Mouse (Mus musculus) intestine, postnatal 0 days (tissue): ENCODE data around the gene Tiam1. TPM values are rescaled to one million over a fixed set of nuclear protein-coding genes. Genes with fewer than 3 reads are reported as not detected.

ENCODE experiments used
- ATAC-seq: fragments of 200-750 bp; cut with Nextera tagmentation; 2 replicates; pipeline ENCODE4 v1.8.0; 2017; ENCODE audit warnings: mild to moderate bottlenecking, moderate TSS enrichment, moderate library complexity
- H3K27ac ChIP-seq: fragments of 300-500 bp; sonication (generic); 2 replicates; pipeline ENCODE4 v1.5.1; 2014; ENCODE audit warnings: mild to moderate bottlenecking, low read depth, low read length, moderate library complexity
- H3K27me3 ChIP-seq: fragments of 300-500 bp; sonication (generic); replicated peaks from 2 replicates; pipeline ENCODE4 v1.6.1; 2014; ENCODE audit warnings: low read length, mixed read lengths; ENCODE audit not compliant: control insufficient read depth, insufficient read depth
- H3K36me3 ChIP-seq: fragments of 300-500 bp; sonication (generic); 2 replicates; pipeline ENCODE4 v1.6.1; 2014; ENCODE audit warnings: mild to moderate bottlenecking, moderate library complexity; ENCODE audit not compliant: control insufficient read depth, insufficient read depth
- H3K4me1 ChIP-seq: fragments of 300-500 bp; sonication (generic); replicated peaks from 2 replicates; pipeline ENCODE4 v1.6.1; 2014; ENCODE audit warnings: antibody characterized with exemption, low read length, mixed read lengths; ENCODE audit not compliant: control insufficient read depth, insufficient read depth
- H3K4me2 ChIP-seq: fragments of 300-500 bp; sonication (generic); replicated peaks from 2 replicates; pipeline ENCODE4 v1.6.1; 2014; ENCODE audit warnings: low read depth, mild to moderate bottlenecking, moderate library complexity
- H3K4me3 ChIP-seq: fragments of 300-500 bp; sonication (generic); 2 replicates; pipeline ENCODE4 v1.5.1; 2014; ENCODE audit warnings: low read depth, low read length
- H3K9ac ChIP-seq: fragments of 300-500 bp; sonication (generic); 2 replicates; pipeline ENCODE4 v1.6.1; 2014; ENCODE audit warnings: mild to moderate bottlenecking, low read depth, low read length
- H3K9me3 ChIP-seq: fragments of 300-500 bp; sonication (generic); 2 replicates; pipeline ENCODE4 v1.6.1; 2016; ENCODE audit warnings: mixed run types; ENCODE audit not compliant: control insufficient read depth
- CTCF ChIP-seq: sonication (generic); IDR thresholded peaks from 2 replicates; pipeline ENCODE4 v1.5.1; 2016; ENCODE audit warnings: low read depth, mild to moderate bottlenecking, control low read depth, antibody characterized with exemption, moderate library complexity
- WGBS: fragments of 180-500 bp; shearing (Covaris S2); extraction: QIAGEN DNeasy Blood & Tissue Kit; methylation state at CpG from one replicate; pipeline ENCODE4 v1.1.7; 2014; 5-methylcytosine and 5-hydroxymethylcytosine counted together
- polyA plus RNA-seq: library from polyadenylated mRNA; unstranded; fragments of >200 nt; fragmentation: Nextera tagmentation; extraction: Ambion mirVana; gene quantifications from 2 replicates; pipeline ENCODE4 v1.2.1, GENCODE M21; 2015

The Tiam1 gene
- polyA plus RNA-seq, 1 experiment from 2014 or later, result 3.3 TPM

GRCm38 (mm10) chr16:90132816-90133215 is 10.8 kb downstream of the Tiam1 start:
- no peak overlapping the region for H3K4me2 ChIP-seq
- H3K36me3 ChIP-seq, result no peaks in the 10 kb centered on the region
- H3K9me3 ChIP-seq, result no peaks in the 10 kb centered on the region
- H3K27me3 ChIP-seq, result no peaks in the 10 kb centered on the region
- ATAC-seq, result no peak
- no peaks in the 10 kb centered on the region for H3K4me1 ChIP-seq
- no peak overlapping the region for H3K27ac ChIP-seq
- H3K4me3 ChIP-seq, result no peak overlapping the region
- 52% methylated on average over 7 of the region's 7 CpGs for WGBS
- no peak overlapping the region for H3K9ac ChIP-seq
- no peak for TF ChIP-seq CTCF

GRCm38 (mm10) chr16:90132331-90132730 is 11.2 kb downstream of the Tiam1 start:
- Histone ChIP-seq H3K9me3 (no peaks in the 10 kb centered on the region), H3K4me2 (no peak overlapping the region), H3K27me3 (no peaks in the 10 kb centered on the region), H3K9ac (no peak overlapping the region), H3K4me1 (no peaks in the 10 kb centered on the region), H3K4me3 (no peak overlapping the region), H3K27ac (no peak overlapping the region), H3K36me3 (no peaks in the 10 kb centered on the region)
- no peak for TF ChIP-seq CTCF
- WGBS, result 56% methylated on average over 10 of the region's 10 CpGs
- ATAC-seq, result no peak

DNA sequence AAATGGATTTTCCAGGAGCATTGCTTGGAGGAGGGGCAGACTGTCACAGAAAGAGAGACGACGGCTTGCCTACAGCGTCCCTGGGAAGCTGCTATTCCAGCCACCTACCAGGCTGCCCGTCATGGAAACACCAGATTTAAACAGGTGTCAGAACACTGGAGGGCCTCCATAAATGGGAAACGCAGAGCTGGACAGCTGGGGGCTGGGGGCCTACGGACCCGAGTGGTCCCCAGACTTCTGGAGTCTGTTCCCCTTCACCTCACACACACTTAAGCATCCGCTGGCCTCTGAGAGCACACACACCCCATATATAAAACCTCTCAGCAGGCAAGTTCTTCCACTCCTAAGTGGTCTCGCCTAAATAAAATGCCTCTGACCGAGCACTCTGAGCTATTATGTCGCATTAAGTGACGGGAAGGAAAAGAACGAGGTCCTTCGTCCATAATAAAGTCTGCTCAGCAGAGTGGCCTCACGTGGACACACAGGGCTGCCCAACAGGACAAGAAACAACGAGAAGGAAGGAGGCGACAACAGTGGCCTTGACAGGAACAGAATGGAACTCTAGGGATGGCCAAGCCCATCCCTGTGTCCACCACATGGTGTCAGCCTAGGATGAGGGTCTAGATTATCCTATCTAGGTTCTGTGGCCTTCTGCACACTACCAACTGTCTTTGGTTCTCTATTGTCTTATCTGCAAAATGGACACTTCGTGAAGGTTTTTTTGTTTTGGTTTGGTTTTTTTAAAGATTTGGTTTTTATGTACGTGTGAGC is 14.6 kb downstream of the Tiam1 start:
- peak; percentile 16; the same call in 1 of the 2 replicates for TF ChIP-seq CTCF
- Histone ChIP-seq H3K27ac (no peak overlapping the region), H3K36me3 (no peaks in the 10 kb centered on the region), H3K9me3 (no peaks in the 10 kb centered on the region), H3K9ac (no peak overlapping the region), H3K4me2 (no peak overlapping the region), H3K27me3 (no peaks in the 10 kb centered on the region), H3K4me1 (no peaks in the 10 kb centered on the region), H3K4me3 (no peak overlapping the region)
- 65% methylated on average over 19 of the region's 19 CpGs for WGBS
- no peak for ATAC-seq

DNA sequence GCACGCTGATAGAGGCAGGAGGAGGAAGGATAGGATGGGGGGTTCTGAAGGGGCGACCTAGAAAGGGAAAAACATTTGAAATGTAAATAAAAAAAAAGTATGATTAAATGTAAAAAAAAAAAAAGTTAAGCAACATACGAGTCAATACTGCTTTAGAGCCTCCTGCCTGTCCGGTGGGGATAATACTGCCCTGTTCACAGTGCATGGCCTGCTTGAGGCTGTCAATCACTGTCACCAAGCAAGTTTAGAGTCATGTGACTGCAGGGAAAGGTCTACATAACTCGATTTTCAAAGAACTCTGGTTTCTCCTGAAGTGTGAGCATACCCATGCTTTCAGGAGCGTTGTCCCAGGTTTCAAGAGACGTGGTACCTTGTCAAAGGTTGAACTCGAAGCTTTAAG is 15.2 kb downstream of the Tiam1 start:
- no peak for TF ChIP-seq CTCF
- H3K4me1 ChIP-seq, result no peaks in the 10 kb centered on the region
- H3K4me3 ChIP-seq, result no peak overlapping the region
- no peak for ATAC-seq
- H3K4me2 ChIP-seq, result no peak overlapping the region
- no peak overlapping the region for H3K27ac ChIP-seq
- no peaks in the 10 kb centered on the region for H3K36me3 ChIP-seq
- no peak overlapping the region for H3K9ac ChIP-seq
- no peaks in the 10 kb centered on the region for H3K27me3 ChIP-seq
- 73% methylated on average over 8 of the region's 8 CpGs for WGBS
- H3K9me3 ChIP-seq, result no peaks in the 10 kb centered on the region

DNA sequence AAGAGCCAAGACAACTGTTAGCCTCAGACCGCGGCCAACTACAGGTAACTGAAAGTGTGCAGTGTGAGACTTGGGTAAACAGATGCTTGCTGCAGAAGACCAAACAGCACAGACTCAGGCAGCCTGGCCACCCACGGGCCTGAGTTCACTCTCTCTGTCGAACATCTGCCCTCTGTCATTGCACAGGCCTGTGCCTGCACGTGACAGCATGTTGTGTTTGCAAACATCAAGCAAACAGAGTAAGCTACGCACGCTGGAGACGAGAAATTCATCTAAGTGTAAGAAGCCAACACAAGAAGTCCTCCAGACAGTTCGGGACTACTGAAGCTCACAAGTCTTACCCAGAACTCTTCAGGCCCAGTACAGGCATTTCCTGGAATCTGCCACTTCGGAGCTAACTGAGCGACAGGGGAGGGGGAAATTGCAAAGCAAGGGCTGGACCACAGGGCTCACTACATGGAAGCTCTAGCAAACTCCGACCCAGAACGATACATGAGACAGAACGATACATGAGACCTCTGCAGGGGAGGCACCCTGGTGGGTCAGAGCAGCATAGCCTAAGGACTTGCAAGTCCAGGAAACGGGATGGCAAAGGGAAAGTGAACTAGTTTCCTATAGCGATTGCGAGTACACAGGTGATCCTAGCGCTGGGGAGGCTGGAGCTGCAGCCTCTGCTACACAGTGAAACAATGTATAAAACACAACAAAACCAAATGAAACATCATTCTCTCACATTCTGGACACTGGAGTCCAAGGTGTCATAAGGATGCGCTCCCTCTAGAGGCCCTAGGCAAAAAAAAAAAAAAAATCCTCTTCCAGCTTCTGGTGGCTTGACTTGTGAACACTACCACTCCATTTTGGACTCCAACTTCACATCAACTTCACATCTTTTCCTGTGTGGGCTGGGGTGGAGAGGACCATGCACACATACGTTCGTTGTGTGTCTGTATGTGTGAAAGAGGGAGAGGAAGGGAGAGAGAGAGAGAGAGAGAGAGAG is 18.0 kb downstream of the Tiam1 start:
- Histone ChIP-seq H3K9ac (no peak overlapping the region), H3K9me3 (no peaks in the 10 kb centered on the region), H3K4me1 (no peaks in the 10 kb centered on the region), H3K4me3 (no peak overlapping the region), H3K27ac (no peak overlapping the region; the same call in 1 of the 2 replicates), H3K27me3 (no peaks in the 10 kb centered on the region), H3K4me2 (no peak overlapping the region), H3K36me3 (no peaks in the 10 kb centered on the region)
- no peak for TF ChIP-seq CTCF
- ATAC-seq, result no peak
- 59% methylated on average over 21 of the region's 21 CpGs for WGBS

DNA sequence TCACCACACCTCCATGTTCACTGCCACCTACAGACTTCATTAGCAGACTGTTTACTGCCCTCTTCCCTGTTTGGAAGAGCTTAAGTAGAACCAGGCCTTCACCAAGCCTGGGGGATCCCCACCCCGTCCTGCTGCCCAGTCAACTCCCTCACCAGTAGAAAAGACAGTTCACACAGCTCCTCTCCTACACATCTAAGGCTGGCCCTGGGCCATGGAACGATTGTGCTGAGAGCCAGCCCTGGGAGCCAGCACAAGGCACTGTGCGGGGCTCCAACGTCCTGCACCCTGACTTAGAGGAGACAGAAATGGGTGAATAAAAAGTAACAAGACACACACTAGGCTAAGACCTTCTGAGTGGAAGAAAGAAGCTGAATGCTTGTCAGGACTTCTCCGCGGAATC is 20.5 kb downstream of the Tiam1 start:
- ATAC-seq, result no peak
- no peaks in the 10 kb centered on the region for H3K36me3 ChIP-seq
- H3K4me2 ChIP-seq, result no peak overlapping the region
- WGBS, result 75% methylated on average over 6 of the region's 6 CpGs
- no peak overlapping the region for H3K4me3 ChIP-seq
- no peaks in the 10 kb centered on the region for H3K27me3 ChIP-seq
- no peak for TF ChIP-seq CTCF
- H3K27ac ChIP-seq, result no peak overlapping the region
- H3K4me1 ChIP-seq, result no peaks in the 10 kb centered on the region
- H3K9ac ChIP-seq, result no peak overlapping the region
- no peaks in the 10 kb centered on the region for H3K9me3 ChIP-seq
